Mouse (Mus musculus) stomach, embryonic 15.5 days (tissue): ENCODE data around the gene Fam209. TPM values are rescaled to one million over a fixed set of nuclear protein-coding genes. Genes with fewer than 3 reads are reported as not detected.

Experiments
- ATAC-seq: fragments of 200-750 bp; cut with Nextera tagmentation; 2 replicates; pipeline ENCODE4 v1.8.0; 2017; ENCODE audit warnings: low read depth, moderate number of reproducible peaks, moderate TSS enrichment; ENCODE audit not compliant: insufficient read depth, low FRiP score
- H3K27ac ChIP-seq: fragments of 300-500 bp; sonication (generic); 2 replicates; pipeline ENCODE4 v1.5.1; 2015; ENCODE audit warnings: mild to moderate bottlenecking, inconsistent platforms
- H3K27me3 ChIP-seq: fragments of 300-500 bp; sonication (generic); replicated peaks from 2 replicates; pipeline ENCODE4 v1.6.1; 2015; ENCODE audit warnings: inconsistent platforms
- H3K36me3 ChIP-seq: fragments of 300-500 bp; sonication (generic); 2 replicates; pipeline ENCODE4 v1.6.1; 2015; ENCODE audit warnings: inconsistent platforms
- H3K4me1 ChIP-seq: fragments of 300-500 bp; sonication (generic); 2 replicates; pipeline ENCODE4 v1.6.1; 2015; ENCODE audit warnings: inconsistent platforms
- H3K4me2 ChIP-seq: fragments of 300-500 bp; sonication (generic); 2 replicates; pipeline ENCODE4 v1.6.1; 2015; ENCODE audit warnings: mild to moderate bottlenecking, inconsistent platforms
- H3K4me3 ChIP-seq: fragments of 300-500 bp; sonication (generic); replicated peaks from 2 replicates; pipeline ENCODE4 v1.5.1; 2015; ENCODE audit warnings: inconsistent platforms
- H3K9ac ChIP-seq: fragments of 300-500 bp; sonication (generic); 2 replicates; pipeline ENCODE4 v1.6.1; 2015; ENCODE audit warnings: inconsistent platforms
- H3K9me3 ChIP-seq: fragments of 300-500 bp; sonication (generic); 2 replicates; pipeline ENCODE4 v1.6.1; 2016; ENCODE audit warnings: inconsistent platforms
- WGBS: fragments of 180-500 bp; shearing (Covaris S2); methylation state at CpG from one replicate; pipeline ENCODE4 v1.1.7; 2015; 5-methylcytosine and 5-hydroxymethylcytosine counted together
- polyA plus RNA-seq: library from polyadenylated mRNA; unstranded; fragments of >200 nt; fragmentation: Nextera tagmentation; extraction: Ambion mirVana; gene quantifications from 2 replicates; pipeline ENCODE4 v1.2.1, GENCODE M21; 2015

The Fam209 gene
- polyA plus RNA-seq, 1 experiment from 2014 or later: 0.19 TPM

GRCm38 (mm10) chr2:172452458-172452857 lies 19.9 kb upstream of the Fam209 start:
- WGBS: 92% methylated on average over 10 of the region's 10 CpGs

GRCm38 (mm10) chr2:172458496-172458895 lies 13.8 kb upstream of the Fam209 start, which contains the start of gene Gcnt7:
Gene Gcnt7 (minus strand): TSS chr2:172458596.
- Histone ChIP-seq H3K4me1 (no peaks in the 10 kb centered on the region), H3K9ac (no peak within 1 kb of the TSS), H3K4me2 (no peak within 1 kb of the TSS), H3K36me3 (peaks cover 7% of the 10 kb centered on the region; the same call in 1 of the 2 replicates), H3K9me3 (no peaks in the 10 kb centered on the region), H3K27me3 (no peaks in the 10 kb centered on the region), H3K27ac (no peak within 1 kb of the TSS), H3K4me3 (no peak within 1 kb of the TSS)
- WGBS: 64% methylated on average over 11 of the region's 11 CpGs
- ATAC-seq: no peak

More at GRCm38 (mm10) chr2:172452458-172452857, 19.9 kb upstream of the Fam209 start:
- H3K4me3 ChIP-seq: no peak overlapping the region
- H3K36me3 ChIP-seq: peaks cover 43% of the 10 kb centered on the region
- no peak overlapping the region for H3K4me2 ChIP-seq
- no peaks in the 10 kb centered on the region for H3K27me3 ChIP-seq
- no peak overlapping the region for H3K27ac ChIP-seq
- ATAC-seq: no peak
- H3K4me1 ChIP-seq: no peaks in the 10 kb centered on the region
- H3K9me3 ChIP-seq: no peaks in the 10 kb centered on the region
- no peak overlapping the region for H3K9ac ChIP-seq

- no peak overlapping the region for H3K27ac ChIP-seq
- ATAC-seq: no peak
- WGBS: 81% methylated on average over 2 of the region's 2 CpGs
- no peaks in the 10 kb centered on the region for H3K9me3 ChIP-seq
- H3K4me2 ChIP-seq: no peak overlapping the region
- H3K27me3 ChIP-seq: no peaks in the 10 kb centered on the region
- no peak overlapping the region for H3K4me3 ChIP-seq
- peaks cover 18% of the 10 kb centered on the region; the same call in 1 of the 2 replicates for H3K36me3 ChIP-seq
- no peak overlapping the region for H3K9ac ChIP-seq
- no peaks in the 10 kb centered on the region for H3K4me1 ChIP-seq
Observed at GRCm38 (mm10) chr2:172460647-172461046, 11.7 kb upstream of the Fam209 start.

DNA sequence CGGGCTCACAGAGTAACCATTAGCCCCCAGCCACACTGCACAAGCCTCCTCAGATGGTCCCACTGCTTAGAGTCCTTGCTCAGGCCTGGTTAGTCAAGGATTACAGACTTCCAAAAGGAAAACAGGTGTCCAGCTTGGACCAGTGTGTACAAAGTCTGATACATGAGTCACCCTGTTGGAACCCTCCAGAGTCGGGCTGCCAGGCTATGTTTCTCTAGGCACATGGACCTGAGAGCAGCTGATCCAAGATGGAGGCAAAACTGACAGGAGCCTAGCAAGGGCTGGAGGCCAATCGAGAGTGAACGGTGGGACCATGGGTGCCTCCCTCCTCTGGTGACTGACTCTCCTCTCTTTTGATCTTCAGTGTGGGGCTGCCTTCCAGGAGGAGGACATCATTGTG lies 9.5 kb upstream of the Fam209 start:
- H3K9me3 ChIP-seq: no peaks in the 10 kb centered on the region
- no peaks in the 10 kb centered on the region for H3K4me1 ChIP-seq
- H3K27ac ChIP-seq: no peak overlapping the region
- H3K9ac ChIP-seq: no peak overlapping the region
- no peak for ATAC-seq
- no peaks in the 10 kb centered on the region for H3K27me3 ChIP-seq
- no peak overlapping the region for H3K4me2 ChIP-seq
- 88% methylated on average over 4 of the region's 4 CpGs for WGBS
- H3K4me3 ChIP-seq: no peak overlapping the region
- H3K36me3 ChIP-seq: peaks cover 26% of the 10 kb centered on the region

DNA sequence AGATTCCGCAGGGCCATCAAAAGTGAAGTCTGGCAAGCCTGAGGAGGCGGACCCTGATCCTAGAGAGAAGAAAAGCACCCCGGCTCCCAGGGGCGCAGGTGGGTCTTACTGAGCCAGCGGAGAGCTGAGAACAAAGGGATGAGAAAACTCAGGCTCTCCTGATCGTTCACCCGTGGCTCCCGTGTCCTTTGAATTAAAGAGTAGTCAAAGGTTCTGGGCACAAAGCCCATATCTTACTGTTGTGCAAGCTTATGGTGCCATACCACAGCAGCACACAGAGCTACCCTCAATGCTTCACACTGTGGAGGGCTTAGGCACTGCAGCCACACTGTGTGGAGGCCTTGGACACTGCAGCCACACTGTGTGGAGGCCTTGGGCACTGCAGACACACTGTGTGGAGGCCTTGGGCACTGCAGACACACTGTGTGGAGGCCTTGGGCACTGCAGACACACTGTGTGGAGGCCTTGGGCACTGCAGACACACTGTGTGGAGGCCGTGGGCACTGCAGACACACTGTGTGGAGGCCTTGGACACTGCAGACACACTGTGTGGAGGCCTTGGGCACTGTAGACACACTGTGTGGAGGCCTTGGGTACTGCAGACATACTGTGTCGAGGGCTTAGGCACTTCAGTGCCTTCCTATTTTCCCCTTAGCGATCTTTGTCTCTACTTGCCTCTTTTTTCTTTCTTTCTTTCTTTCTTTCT lies 5.7 kb upstream of the Fam209 start:
- Histone ChIP-seq H3K4me2 (no peak overlapping the region), H3K27ac (no peak overlapping the region), H3K36me3 (peaks cover 40% of the 10 kb centered on the region), H3K4me3 (no peak overlapping the region), H3K9me3 (no peaks in the 10 kb centered on the region), H3K27me3 (no peaks in the 10 kb centered on the region), H3K9ac (no peak overlapping the region), H3K4me1 (no peaks in the 10 kb centered on the region)
- 95% methylated on average over 11 of the region's 11 CpGs for WGBS
- ATAC-seq: no peak

DNA sequence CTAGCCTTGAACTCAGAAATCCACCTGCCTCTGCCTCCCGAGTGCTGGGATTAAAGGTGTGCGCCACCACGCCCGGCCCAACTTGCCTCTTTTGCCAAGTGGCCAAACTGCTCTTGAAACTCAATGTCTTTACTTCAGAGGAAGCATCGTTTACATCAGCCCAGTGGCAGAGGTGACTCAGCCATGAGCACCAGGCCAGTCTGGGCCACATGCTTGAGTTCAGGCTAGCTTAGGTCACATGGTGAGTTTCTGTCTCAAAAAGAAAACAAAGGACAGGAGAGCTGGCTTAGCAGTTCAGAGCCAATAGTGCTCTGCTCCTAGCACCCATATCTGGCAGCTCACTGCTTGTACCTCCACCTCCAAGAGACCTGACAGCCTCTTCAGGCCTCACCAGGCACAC lies 5.1 kb upstream of the Fam209 start:
- no peak overlapping the region for H3K9ac ChIP-seq
- H3K27ac ChIP-seq: no peak overlapping the region
- ATAC-seq: no peak
- 89% methylated on average over 5 of the region's 5 CpGs for WGBS
- no peaks in the 10 kb centered on the region for H3K4me1 ChIP-seq
- no peaks in the 10 kb centered on the region for H3K27me3 ChIP-seq
- H3K4me3 ChIP-seq: no peak overlapping the region
- H3K4me2 ChIP-seq: no peak overlapping the region
- no peaks in the 10 kb centered on the region for H3K9me3 ChIP-seq
- peaks cover 40% of the 10 kb centered on the region for H3K36me3 ChIP-seq

DNA sequence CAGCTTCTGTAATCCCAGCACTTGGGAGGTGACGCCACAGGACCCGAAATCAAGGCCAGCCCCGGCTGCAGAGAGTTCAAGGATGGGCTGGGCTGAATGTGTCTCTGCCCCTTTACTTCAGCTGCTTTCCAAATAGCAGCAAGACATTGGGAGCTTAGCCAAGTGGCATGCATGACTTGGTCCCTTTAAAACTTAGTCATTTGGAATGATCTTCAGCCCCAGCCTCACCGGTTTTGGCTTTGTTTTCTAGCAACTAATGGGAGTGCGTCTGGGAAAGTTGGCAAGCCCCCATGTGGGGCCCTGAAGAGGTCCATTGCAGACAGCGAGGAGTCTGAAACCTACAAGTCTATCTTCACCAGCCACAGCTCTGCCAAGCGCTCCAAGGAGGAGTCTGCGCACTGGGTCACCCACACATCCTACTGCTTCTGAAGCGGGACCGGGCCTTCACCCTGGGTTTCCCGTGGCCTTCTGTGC lies 3.9 kb upstream of the Fam209 start:
- H3K27ac ChIP-seq: no peak overlapping the region
- no peak overlapping the region for H3K4me2 ChIP-seq
- H3K4me1 ChIP-seq: no peaks in the 10 kb centered on the region
- no peak for ATAC-seq
- H3K36me3 ChIP-seq: peaks cover 40% of the 10 kb centered on the region
- no peak overlapping the region for H3K4me3 ChIP-seq
- H3K27me3 ChIP-seq: no peaks in the 10 kb centered on the region
- WGBS: 83% methylated on average over 11 of the region's 11 CpGs
- no peaks in the 10 kb centered on the region for H3K9me3 ChIP-seq
- H3K9ac ChIP-seq: no peak overlapping the region

- no peaks in the 10 kb centered on the region for H3K4me1 ChIP-seq
- H3K9me3 ChIP-seq: no peaks in the 10 kb centered on the region
- H3K36me3 ChIP-seq: peaks cover 14% of the 10 kb centered on the region
- H3K27me3 ChIP-seq: no peaks in the 10 kb centered on the region
- H3K4me3 ChIP-seq: no peak overlapping the region
- no peak overlapping the region for H3K27ac ChIP-seq
- no peak overlapping the region for H3K9ac ChIP-seq
- 42% methylated on average over 8 of the region's 8 CpGs for WGBS
- no peak for ATAC-seq
- no peak overlapping the region for H3K4me2 ChIP-seq
Observed at GRCm38 (mm10) chr2:172473591-172473990, 1.3 kb downstream of the Fam209 start.

DNA sequence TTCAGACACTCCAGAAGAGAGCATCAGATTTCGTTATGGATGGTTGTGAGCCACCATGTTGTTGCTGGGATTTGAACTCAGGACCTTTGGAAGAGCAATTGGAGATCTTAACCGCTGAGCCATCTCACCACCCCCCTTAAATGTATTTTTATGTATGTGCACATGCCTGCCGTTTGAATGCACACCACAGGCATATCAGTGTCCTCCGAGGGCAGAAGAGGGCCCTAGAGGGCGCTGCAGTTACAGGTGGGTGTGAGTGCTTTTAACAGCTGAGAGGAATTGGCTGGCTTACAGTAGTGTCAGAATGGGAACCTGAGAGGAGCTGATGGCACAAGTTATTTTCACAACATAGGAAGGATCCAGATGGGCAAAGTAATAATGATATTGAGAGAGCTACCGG lies 2.6 kb downstream of the Fam209 start:
- Histone ChIP-seq H3K4me3 (no peak overlapping the region), H3K9me3 (no peaks in the 10 kb centered on the region), H3K36me3 (0 out of 2 replicates have a peak, but pooled peaks cover 1% of the 10 kb centered on the region), H3K27ac (no peak overlapping the region), H3K27me3 (no peaks in the 10 kb centered on the region), H3K4me1 (no peaks in the 10 kb centered on the region), H3K4me2 (no peak overlapping the region), H3K9ac (no peak overlapping the region)
- 34% methylated on average over 6 of the region's 6 CpGs for WGBS
- ATAC-seq: no peak

GRCm38 (mm10) chr2:172476707-172477260 lies 4.5 kb downstream of the Fam209 start:
- no peak overlapping the region for H3K27ac ChIP-seq
- no peak overlapping the region for H3K4me2 ChIP-seq
- no peak overlapping the region for H3K4me3 ChIP-seq
- no peak for ATAC-seq
- H3K9me3 ChIP-seq: no peaks in the 10 kb centered on the region
- H3K4me1 ChIP-seq: no peaks in the 10 kb centered on the region
- no peaks in the 10 kb centered on the region for H3K27me3 ChIP-seq
- 32% methylated on average over 10 of the region's 10 CpGs for WGBS
- no peak overlapping the region for H3K9ac ChIP-seq
- no peaks in the 10 kb centered on the region for H3K36me3 ChIP-seq

- no peak overlapping the region for H3K4me2 ChIP-seq
- H3K4me1 ChIP-seq: no peaks in the 10 kb centered on the region
- H3K4me3 ChIP-seq: no peak overlapping the region
- no peaks in the 10 kb centered on the region for H3K27me3 ChIP-seq
- 34% methylated on average over 3 of the region's 3 CpGs for WGBS
- H3K9me3 ChIP-seq: no peaks in the 10 kb centered on the region
- ATAC-seq: no peak
- H3K9ac ChIP-seq: no peak overlapping the region
- H3K36me3 ChIP-seq: no peaks in the 10 kb centered on the region
- no peak overlapping the region for H3K27ac ChIP-seq
Observed at GRCm38 (mm10) chr2:172477350-172477749, 5.0 kb downstream of the Fam209 start.

- Histone ChIP-seq H3K9me3 (no peaks in the 10 kb centered on the region), H3K4me3 (no peak overlapping the region), H3K27ac (no peak overlapping the region), H3K36me3 (no peaks in the 10 kb centered on the region), H3K4me2 (no peak overlapping the region), H3K9ac (no peak overlapping the region), H3K4me1 (no peaks in the 10 kb centered on the region), H3K27me3 (no peaks in the 10 kb centered on the region)
- ATAC-seq: no peak
- WGBS: 4% methylated on average over 2 of the region's 2 CpGs
Observed at GRCm38 (mm10) chr2:172477860-172478259, 5.5 kb downstream of the Fam209 start.
